Mouse (Mus musculus) ovary, adult 18-20 months (tissue): ENCODE data around the gene Fntb.

Experiments
- DNase-seq: peaks from one replicate; pipeline ENCODE4 v3.0.0; 2022; ENCODE audit warnings: low spot score, mixed read lengths

The Fntb gene

DNA sequence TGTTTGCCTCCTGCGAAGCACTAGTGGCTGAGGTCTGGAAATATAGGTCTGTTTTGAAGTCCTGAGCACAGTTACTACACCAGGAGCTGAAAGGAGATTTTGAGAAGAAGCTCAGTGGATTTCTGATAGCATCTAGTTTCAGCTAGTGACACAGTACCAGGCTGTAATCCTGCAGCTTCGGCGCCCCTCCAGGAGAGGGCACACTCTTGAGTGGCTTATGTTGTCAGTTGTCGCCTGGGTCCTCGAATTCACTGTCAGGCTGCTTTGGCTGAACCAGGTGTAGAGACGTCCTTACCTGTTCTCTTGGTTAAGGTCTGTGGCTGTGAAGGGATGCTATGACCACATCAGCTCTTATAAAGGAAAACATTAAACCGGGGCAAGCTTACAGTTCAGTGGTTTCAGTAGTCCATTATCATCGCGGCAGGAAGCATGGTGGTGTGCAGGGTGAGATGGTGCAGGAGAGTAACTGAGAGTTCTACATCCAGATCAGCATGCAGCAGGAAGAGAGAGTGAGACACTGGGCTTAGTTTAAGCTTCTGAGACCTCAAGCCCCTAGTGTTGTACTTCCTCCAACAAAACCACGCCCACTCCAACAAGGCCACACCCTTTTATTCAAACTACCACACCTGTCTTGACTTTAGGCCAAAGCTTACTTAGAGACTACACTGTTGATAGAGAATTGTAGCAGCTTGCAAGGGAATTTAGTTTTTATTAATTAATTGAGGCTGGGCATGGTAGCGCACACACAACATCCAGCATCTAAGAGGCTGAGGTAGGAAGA is 124.2 kb downstream of the Fntb start:
- no peak for DNase-seq

DNA sequence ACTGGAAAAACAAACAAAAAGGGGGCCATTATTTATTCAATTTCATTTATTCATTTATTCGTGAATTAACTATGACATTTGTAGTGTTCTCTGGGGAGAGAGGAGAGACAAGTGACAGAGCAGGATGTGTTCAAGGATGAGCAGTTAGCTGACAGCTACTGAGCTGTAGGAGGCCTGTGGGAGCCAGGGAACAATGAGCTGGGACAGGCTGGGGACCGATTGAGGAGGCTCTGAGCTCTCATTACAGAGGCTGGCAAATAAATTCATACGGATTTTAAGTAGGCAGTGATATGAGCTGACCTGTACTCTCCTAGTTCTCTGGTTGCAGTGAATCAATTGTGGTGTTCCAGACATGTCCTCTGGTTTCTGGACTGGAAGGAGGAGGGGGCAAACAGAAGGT is 125.8 kb downstream of the Fntb start:
- DNase-seq = no peak

DNA sequence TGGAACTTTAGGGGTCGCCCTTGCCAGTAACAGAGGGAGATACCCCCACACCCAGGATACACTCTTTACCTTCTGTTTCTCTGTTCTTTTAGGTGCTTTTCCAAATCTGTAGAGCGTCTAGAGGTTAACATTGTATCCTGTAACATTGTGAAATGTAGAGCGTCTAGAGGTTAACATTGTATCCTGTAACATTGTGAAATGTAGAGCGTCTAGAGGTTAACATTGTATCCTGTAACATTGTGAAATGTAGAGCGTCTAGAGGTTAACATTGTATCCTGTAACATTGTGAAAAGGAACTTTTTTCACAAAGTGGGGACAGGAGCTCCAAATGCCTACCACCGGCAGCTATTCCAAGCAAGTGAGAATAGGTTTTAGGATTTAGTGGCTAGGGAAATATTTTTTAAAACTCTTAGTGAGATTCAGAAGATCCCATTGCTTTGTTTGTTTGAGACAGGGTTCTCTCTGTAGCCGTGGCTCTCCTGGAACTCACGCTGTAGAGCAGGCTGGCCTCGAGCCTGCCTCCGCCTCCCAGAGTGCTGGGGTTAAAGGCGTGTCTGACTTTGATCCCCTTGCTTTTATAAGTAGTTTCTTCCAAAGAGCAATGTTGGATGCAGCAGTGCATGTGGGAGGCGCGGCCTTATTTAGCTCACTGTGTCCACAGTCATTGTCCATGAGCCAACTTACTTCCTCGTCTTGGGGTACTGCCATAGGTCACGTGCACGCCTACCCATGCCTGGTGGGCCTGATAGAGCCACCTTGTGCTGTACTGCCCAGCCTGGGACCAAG is 127.7 kb downstream of the Fntb start:
- DNase-seq = no peak

DNA sequence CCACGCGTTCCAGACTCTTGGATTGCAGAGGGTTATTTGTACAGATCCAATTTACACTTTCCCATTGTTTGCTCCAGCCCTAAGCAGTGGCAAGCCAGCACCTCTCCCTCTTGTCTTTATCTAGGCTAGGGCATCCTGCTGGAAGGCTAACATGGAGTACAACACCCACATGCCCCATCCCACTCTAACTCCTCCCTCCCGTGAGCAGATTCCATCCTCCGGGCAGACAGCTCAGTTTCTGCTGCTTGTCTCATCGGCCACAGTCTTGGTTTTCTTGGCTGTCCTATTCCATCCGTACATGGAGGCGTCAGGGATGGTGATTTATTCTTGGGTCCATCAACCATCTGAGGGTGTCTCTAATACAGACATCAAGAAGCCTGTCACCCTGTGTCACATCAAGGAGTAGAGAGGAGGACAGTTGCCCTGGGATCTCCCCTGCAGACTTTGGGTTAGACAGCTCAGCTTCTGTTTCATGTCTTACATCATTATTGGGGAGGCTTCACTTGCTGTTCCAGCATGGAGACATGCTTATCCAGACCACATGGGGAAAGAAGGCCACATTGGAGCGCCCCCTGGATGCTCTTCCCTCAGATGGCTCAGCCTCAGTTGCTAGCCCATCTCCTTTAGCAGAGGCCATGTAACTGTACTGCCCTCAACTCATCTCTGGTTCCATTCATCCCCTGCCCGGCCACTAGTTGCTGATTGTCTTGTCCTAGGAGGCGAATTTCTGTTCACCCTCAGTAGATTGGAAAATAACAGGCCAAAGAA is 129.6 kb downstream of the Fntb start:
- DNase-seq = no peak

DNA sequence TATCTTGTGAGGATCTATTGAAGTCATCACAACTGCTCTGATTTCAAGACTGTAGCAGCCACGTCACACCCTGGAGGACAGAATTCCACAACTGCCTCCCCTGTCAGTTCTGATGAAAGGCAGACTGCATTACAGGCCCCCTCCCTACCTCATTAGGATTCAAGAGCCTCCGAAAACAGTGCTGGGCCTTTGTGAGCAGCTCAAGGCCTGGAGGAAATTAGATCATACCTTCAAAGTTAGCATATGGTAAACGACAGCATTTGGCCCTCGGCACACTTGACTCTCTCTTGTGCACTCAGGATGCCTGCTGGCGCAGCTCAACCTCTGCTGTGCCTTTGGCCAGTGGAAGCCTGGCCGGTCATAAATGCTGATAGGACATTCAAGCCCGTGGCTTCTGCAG is 130.4 kb downstream of the Fntb start:
- no peak for DNase-seq

DNA sequence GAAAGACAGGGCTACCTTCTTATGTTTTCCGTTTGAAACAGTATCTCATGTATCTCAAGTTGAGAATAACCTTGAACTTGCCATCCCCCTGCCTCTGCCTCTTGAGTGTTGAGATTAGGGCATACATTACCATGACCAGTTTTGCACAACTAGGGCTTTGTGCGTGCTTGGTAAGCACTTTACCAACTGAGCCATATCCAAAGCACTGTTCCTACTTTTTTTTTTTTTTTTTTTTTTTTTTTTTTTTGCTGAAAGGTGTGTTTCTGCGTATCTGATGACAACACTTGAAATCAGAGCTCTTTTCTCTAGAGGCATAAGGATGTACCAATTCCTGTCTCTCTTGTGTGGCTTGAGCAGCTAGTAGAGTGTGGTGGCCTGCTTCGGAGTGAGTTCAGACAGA is 131.2 kb downstream of the Fntb start:
- DNase-seq = no peak

DNA sequence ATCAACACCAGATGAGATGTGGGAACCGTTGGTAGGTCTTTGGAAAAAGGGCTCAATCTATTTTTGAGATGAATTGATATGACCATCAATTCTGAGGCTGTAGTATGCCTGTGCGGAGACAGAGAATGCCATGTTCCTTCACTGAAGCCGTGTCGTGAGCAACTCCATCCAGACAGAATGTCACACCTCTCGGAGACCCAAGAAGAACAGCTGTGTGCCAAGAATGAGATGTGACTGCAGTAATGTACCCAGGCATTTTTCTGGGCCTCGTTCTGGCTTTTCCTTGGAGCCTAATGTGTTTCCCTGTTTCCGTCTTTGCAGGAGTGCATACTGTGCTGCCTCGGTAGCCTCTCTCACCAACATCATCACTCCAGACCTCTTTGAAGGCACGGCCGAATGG is 131.6 kb downstream of the Fntb start:
- DNase-seq = no peak

DNA sequence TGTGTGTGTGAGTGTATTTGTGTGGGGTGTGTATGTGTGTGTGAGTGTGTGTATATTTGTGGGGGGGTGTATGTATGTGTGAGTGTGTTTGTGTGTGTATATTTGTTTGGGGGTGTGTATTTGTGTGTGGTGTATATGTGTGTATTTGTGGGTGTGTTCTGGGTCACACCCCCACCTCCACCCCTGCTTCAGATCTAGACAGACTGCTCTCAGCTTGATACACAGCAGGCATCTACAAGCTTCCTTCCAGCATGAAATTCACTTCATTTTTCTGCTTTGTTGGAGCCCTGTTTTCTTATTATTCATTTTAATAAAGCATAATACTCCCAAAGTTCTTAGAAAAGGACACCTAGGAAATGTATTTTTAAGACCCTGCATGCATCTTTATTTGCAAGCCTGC is 132.8 kb downstream of the Fntb start:
- DNase-seq = no peak

DNA sequence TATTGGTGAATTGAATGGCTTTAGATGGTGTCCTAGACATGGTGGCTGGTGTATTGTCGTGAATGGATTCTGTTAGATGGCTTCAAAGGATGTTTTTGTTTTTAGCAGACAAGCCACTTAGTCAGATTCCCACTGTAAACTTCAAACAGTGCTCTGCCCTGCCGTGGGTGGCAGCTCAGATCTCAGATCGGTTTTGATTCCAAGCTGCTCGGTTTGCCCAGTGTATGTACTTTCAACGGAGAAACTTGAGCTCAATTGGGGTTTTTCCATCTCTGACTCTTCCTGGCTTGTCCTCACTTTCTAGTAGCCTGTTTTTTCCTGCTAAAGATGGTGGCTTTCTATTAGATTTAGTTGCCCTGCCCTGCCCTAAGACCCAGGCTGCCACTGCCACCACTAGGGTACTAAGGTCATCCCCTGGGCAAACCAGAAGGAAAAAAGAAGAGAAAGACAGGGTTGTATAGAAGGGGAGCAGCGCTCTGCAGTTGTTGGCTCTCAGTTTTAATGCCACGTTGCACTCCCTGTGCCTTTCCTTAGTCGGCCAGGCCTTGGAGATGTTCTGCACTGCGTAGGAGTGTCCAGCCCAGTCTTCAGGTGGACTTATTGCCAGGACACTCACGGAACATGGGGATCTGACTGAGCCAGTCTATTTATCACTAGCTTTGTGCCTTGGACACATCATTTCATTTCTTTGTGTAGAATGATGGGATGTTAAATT is 134.0 kb downstream of the Fntb start:
- no peak for DNase-seq

DNA sequence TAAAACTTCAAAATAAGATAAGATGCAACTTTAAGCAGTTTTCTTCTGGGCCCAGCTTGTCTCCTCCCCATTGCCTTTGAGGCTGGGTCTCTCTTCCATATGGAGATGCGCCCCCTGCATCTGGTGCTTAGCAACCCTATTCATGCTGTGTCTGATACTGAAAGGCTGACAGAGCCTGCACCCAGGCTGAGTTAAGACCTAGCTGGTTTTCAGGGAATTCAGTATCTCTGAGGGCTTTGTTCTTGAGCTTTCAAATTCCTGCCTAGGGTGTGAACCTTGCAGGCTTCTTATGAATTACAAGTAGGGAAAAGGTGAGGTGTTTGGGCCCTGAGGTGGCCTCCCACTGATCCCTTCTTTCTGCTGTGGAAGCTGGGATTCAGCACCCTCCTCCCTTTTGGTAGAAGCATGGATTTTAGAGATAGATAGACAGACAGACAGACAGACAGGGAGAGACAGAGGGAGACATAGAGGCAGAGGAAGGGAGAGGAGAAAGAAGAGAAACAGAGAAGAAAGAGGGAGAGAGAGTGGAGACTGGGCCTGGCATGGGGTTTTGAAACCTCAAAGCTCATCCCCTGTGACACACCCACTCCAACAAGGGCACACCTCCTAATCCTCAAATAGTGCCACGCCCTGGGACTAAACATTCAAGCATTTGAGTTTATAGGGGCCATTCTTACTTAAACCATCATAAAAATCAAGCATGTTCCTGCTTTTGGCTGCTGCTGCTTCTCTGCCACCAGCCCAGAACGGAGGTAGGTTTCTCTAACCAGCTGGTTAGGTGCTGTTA is 136.3 kb downstream of the Fntb start:
- no peak for DNase-seq

DNA sequence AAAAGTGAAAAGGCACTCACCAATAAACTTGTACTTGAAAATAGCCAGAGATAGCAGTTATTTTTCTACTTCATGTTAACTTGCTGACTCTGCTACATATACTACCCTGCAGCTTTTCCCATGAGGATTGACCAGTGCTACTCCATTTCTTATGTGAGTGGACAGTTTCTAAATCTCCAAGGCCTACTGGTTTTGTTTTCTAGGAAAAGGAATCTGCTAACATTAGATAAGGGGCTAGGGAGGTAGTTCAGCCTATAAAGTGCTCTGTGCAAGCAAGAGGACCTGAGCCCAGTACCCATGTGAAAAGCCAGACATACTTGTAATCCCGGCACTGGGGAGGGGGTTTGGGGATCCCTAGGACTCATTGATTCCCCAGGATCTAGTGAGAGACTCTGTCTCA is 140.9 kb downstream of the Fntb start:
- DNase-seq = no peak

DNA sequence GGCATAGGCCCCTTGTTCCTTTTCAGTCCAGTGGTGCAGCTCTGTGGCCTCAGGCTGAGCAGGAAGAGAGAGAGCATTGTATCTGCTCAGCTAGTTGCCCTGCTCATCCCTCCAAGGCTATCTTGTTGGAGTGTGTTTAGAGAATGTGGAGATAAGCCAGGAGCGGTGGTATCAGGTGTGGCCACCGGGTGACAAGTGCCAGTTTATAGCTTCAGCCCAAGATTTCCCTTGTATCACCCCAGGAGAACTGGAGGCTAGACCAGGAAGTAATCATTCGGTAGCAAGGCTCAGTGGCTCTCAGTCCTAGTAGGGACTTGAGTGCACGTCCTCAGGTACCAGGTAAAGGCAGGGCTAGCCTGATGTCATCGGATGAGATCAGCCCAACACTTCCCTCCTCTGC is 143.8 kb downstream of the Fntb start:
- DNase-seq = no peak

DNA sequence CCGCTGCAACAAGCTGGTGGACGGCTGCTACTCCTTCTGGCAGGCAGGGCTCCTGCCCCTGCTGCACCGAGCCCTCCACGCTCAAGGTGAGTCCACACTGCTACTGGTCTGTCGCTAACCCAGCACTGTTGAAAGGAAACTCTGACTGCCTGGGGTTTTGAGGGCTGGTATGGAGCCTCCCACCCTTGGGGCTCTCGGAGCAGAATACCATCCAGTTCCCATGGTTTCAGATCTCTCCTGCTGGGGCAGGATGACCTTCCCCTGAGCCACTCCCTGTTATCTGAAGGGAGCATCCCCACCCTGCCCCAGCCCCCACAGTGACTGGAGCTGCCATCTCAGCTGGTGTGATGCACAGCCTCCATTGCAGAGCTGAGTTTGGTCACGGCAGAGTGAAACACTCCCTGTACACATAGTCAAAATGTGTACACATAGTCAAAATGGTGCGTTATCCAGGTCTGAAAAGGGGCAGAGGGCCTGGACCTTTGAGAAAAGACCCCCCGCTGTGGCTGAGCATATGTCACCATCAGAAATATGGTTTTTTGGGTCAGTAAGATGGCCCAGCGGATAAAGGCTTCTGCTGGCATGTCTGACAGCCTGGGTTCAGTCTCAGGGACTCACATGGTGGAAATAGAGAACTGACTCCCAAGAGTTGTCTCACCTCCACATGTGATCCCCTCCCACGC is 145.0 kb downstream of the Fntb start:
- DNase-seq = peak; percentile 76

DNA sequence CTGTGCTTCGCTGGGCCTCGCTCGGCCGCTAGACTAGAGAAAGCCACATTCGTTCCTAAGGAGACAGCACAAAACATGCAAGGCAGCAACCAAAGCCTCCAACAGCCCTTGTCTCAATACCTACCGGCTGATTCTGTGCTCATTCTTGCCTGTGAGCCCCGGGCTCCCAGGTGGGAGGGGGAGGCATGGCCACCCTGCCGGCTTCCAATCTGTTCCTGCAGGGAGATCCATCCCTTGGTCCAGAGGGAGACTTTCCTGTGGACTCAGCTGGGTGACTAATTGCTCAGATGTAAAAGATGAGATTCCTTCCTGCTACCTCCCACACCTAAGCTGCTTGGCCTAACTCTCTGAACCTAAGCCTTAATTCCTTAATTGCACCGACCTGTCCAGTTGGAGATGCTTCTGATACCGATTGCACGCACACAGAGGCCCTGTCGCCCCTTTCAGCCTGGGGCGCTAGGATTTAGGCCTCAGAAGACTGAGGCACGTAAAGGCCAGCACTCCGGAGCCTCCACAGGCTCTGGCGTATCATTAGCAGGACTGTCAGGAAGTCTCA is 145.9 kb downstream of the Fntb start:
- DNase-seq = no peak

DNA sequence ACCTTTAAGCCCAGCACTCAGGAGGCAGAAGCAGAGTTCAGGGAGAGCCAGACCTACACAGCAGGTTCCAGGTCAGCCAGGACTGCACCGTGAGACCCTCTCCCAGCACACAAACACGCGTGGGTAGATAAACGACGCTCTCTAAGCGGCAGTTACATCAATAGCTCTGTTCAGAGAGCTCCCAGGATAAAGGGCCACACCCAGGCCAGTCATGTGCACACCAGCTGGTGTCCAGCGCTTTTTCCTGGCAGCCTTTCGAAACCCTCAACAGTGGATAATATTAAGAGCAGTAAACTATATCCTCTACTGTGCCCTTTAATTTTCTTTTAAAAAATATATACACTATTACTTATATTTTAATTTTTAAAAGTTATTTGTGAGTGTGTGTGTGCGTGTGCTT is 146.8 kb downstream of the Fntb start:
- DNase-seq = no peak

DNA sequence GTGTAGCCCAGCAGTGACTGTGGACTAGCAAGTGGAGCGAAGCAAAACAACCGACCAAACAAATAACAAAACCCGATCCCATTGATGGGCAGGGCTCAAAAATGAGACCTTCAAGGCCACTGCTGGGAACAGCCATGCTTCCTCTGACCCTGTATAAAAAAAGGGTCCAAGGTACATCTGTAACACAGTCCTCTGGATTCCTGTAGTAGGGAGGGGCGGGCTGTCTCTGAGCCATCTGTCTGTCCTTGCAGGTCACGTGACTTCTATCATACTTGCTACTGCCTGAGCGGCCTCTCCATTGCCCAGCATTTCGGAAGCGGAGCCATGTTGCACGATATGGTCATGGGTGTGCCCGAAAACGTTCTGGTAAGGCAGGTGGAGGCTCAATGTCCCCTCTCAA is 150.8 kb downstream of the Fntb start:
- no peak for DNase-seq

DNA sequence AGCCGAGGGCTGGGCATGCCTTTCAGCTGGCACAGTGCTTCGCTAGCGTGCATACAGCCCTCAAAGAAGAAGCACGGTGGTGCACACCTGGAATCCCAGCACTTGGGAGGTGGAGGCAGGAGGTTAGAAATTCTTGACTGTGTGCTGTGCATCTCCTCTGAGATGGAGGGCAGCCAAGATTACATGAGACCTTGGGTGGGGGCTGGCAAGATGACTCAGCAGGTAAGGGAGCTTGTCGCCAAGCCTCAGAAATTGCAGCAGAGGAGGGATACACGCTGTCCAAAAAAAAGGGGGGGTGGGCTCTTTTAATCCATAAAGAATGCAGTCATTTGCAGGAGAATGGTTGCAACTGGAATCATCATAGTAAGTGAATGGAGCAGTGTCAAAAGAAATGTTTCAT is 152.7 kb downstream of the Fntb start:
- DNase-seq = no peak

DNA sequence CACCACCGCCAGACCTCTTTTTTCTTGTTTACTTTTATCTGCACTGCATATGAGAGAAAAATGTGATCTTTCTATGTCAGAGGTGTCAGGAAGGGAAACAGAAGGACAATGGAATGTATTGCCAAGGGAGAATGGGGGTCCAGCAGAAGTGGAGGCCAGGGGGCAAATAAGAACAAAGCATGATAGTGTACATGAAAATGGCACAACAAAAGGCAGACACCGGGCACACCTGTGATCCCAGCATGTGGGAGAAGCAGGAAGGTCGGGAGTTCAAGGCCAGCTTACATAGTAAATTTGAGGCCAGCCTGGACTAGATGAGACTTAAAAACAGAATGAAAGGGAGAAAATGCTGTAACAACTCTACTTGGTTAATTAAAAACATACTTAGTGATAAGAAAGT is 153.5 kb downstream of the Fntb start:
- no peak for DNase-seq

DNA sequence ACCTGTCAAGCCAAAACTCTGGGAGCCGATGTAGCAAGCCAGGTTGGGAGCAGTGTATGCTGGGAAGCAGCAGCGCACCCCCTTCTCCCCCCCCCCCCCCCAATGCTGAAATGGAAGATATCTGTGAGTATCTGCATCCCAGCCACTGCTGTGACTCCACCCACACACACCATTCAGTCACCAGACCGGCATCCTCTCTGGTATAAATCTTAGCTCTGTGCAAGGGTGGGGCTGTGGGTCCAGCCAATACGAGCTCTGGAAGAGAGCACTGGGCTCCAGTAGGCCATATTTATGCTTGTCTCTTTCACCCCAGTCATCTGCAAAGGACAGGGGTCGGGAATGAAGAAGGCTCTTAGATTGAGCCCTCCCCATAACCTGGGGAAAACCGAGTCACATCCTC is 155.0 kb downstream of the Fntb start:
- DNase-seq = no peak

DNA sequence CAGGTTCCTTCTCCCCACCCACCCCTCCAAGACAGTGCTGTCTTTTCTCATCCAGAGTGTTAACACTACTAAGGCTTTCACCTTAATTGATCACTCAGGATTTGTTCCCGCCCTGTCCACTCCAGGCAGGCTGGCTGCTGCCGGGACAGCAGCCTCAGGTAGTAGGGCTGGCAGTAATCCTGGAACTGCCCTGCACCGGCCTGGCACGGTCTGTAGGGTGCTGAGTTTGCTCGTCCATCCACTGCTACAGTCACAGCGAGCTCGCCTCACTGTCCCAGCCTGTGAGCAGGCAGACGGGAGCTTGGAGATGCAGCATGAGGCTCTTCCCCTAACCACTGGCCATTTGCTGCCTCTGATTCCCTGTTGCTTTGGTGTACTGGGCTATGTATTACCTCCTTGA is 155.6 kb downstream of the Fntb start:
- no peak for DNase-seq

DNA sequence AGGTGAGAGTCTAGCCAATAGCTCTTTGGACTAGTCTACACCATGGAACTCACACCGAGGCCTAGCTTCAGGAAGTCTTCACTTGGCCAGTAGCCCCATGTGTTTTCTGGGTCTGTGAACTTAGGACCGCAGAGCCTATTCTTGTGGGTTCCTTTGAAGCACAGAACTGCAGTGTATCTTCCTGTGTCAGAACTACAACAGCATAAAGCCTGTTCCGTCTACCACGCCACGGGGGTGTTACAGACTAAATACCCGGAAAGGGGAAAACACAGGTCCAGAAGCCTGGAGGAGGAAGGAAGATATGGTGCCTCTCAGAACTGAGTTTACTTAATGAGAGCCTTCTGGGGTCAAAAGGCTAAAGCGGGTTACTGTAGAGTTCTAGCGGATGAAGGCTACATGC is 157.7 kb downstream of the Fntb start:
- no peak for DNase-seq
